Mouse (Mus musculus) left cerebral cortex, adult 11 months (tissue): ENCODE measurements at regions not wholly inside any gene's neighbourhood (a gene's known extent, or its start where the extent isn't known, plus 50 kb on each side); places are given as distances from the start of the nearest gene placed in this dataset.

ENCODE experiments used
- DNase-seq: peaks from one replicate; pipeline ENCODE4 v3.0.0; 2022; ENCODE audit warnings: low spot score

DNA sequence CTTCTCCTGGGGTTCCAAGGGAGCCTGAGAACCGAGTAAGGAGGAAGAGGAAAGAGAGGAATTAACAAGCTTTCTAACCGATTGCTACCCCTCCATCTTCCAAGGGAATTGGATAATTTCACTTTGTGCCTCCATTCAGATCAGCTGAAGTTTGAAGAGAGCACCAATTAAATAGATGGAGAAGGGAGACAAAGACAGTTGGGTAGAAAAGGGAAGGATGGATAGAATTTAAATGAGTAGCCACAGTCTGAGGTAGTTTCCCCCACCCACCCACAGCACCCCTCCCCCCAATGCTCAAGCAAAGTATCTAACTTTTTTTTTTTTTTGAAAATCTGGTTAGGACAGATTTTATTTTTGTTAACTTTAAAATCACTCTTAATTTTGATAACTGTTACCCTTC, 87.2 kb upstream of the Slc7a11 start:
- DNase-seq, result no peak

DNA sequence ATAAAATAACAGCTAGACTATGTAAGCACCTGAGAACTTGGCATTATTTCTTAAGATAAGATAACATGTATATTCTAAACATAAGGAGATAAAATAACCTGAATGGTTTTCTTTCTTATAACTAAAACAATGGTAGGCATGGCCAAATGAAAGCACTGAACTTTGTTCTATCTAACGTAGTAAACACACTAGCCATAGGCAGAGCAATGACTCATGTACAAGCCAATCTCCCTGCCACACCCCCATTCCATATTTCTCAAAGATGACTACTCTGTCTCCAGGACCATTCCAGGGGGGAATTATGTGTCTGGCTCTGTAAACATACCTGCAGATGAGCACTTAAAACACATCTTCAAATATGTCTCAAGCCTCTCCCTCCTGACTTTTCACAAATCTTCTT, 80.6 kb upstream of the Slc7a11 start:
- DNase-seq, result no peak

DNA sequence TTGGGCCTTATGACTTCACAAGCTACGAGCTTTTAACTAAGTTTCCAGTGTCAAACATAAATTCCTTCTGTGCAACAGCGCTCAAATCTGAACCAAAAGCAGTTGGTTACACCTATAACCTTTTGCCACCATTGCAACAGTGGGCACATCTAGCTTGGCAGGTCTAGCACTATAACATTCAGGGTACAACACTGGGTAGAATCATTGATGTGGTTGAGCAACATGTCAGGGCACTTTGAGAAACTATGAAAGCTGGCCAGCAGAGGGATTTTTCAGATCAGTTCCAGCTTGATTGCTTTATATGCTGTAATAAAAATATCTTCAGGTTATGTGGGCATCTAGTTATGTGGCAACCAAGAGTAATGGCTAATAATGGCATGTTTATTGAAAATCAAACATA, 63.8 kb upstream of the Slc7a11 start:
- no peak for DNase-seq
